ENCODE assay signal across 29 mouse cellular contexts in genomic region chr12:6263962-6264361, GRCm38 (mm10).
DNase-seq lines count a peak whose midpoint lies in the region; ATAC-seq lines count a peak whose summit lies in the region.
"Had no signal": no experiment of that assay in that cellular context is flagged by ENCODE, and none has a peak within 500 bp of the region (broad histone marks: within the 10 kb centered on the region; RNA-seq: fewer than 3 reads in every experiment).

No protein-coding gene starts in this region.

- H3K9me3 ChIP-seq in liver, embryonic 11.5 days (ENCODE audit: control insufficient read depth, low read length) = no peaks in the 10 kb centered on the region
- H3K9me3 ChIP-seq: embryonic facial prominence, embryonic 10.5 days; embryonic facial prominence, embryonic 13.5 days; forebrain, embryonic 12.5 days; forebrain, embryonic 15.5 days; heart, embryonic 10.5 days; heart, embryonic 13.5 days had no signal

- 84% methylated on average over 2 of the region's 2 CpGs for WGBS in liver, embryonic 11.5 days

- no peaks in the 10 kb centered on the region for H3K36me3 ChIP-seq in liver, embryonic 11.5 days (ENCODE audit: control insufficient read depth, insufficient read depth, low read length)
- H3K36me3 ChIP-seq: embryonic facial prominence, embryonic 10.5 days; embryonic facial prominence, embryonic 13.5 days; forebrain, embryonic 12.5 days; forebrain, embryonic 15.5 days; heart, embryonic 10.5 days; heart, embryonic 13.5 days had no signal

- no peak overlapping the region for H3K4me2 ChIP-seq in liver, embryonic 11.5 days
- H3K4me2 ChIP-seq: embryonic facial prominence, embryonic 13.5 days; forebrain, embryonic 12.5 days; forebrain, embryonic 15.5 days; heart, embryonic 13.5 days; hindbrain, embryonic 14.5 days had no signal

- no peak overlapping the region for H3K27ac ChIP-seq in liver, embryonic 11.5 days (ENCODE audit: low read depth, low read length)
- H3K27ac ChIP-seq: embryonic facial prominence, embryonic 10.5 days; embryonic facial prominence, embryonic 13.5 days; forebrain, embryonic 12.5 days; forebrain, embryonic 15.5 days; heart, adult 2 months; heart, embryonic 10.5 days; heart, embryonic 13.5 days; hindbrain, embryonic 14.5 days had no signal

- peak; percentile 3 to 39 for DNase-seq in layer of hippocampus, adult 18-20 months (ENCODE audit: low spot score in 2 of 2)
- DNase-seq in layer of hippocampus, adult 11-12 months (ENCODE audit: low spot score) = no peak
- DNase-seq in left cerebral cortex, adult 11 months (ENCODE audit: low spot score) = peak; percentile 6
- DNase-seq in left cerebral cortex, adult 8-10 months (ENCODE audit: low spot score in 2 of 2) = no peak
- DNase-seq in right cerebral cortex, adult 2 months (ENCODE audit: low spot score in 2 of 2) = peak; percentile 4 to 8
- DNase-seq in right cerebral cortex, postnatal 4 days = no peak
- DNase-seq in telencephalon, adult 2 months (ENCODE audit: low read depth, low spot score) = peak; percentile 39
- DNase-seq in liver, embryonic 11.5 days (ENCODE audit: low spot score) = no peak
- DNase-seq: adrenal gland, adult 2 months; adrenal gland, postnatal 14 days; cerebellum, adult 11-12 months; cerebellum, adult 8-10 months; cerebellum, postnatal 10 days; cerebellum, postnatal 36 days; embryo, embryonic 11 days; gastrocnemius, postnatal 10 days; gastrocnemius, postnatal 36 days; heart, adult 2 months; heart, postnatal 14 days; heart, postnatal 4 days had no signal

- ATAC-seq in liver, embryonic 11.5 days (replicated peaks; ENCODE audit: low FRiP score) = no peak
- ATAC-seq: CD4-positive, CD25-positive, alpha-beta regulatory T cell, adult 4 months; forebrain, embryonic 15.5 days had no signal

- H3K9ac ChIP-seq in liver, embryonic 11.5 days (ENCODE audit: low read depth, low read length) = no peak overlapping the region
- H3K9ac ChIP-seq: embryonic facial prominence, embryonic 13.5 days; forebrain, embryonic 12.5 days; forebrain, embryonic 15.5 days; heart, embryonic 13.5 days; hindbrain, embryonic 14.5 days had no signal

- H3K4me1 ChIP-seq in liver, embryonic 11.5 days (replicated peaks; ENCODE audit: control insufficient read depth, insufficient read depth, low read length) = no peaks in the 10 kb centered on the region
- H3K4me1 ChIP-seq: embryonic facial prominence, embryonic 10.5 days; embryonic facial prominence, embryonic 13.5 days; forebrain, embryonic 12.5 days; forebrain, embryonic 15.5 days; heart, embryonic 10.5 days; heart, embryonic 13.5 days had no signal

- no peak overlapping the region for H3K4me3 ChIP-seq in liver, embryonic 11.5 days (ENCODE audit: low read depth, low read length)
- H3K4me3 ChIP-seq: embryonic facial prominence, embryonic 10.5 days; embryonic facial prominence, embryonic 13.5 days; erythroblast, embryonic 14.5 days; forebrain, embryonic 12.5 days; forebrain, embryonic 15.5 days; heart, adult 2 months; heart, embryonic 10.5 days; heart, embryonic 13.5 days had no signal

- H3K27me3 ChIP-seq in liver, embryonic 11.5 days (replicated peaks; ENCODE audit: control insufficient read depth, insufficient read depth, low read length) = no peaks in the 10 kb centered on the region
- H3K27me3 ChIP-seq: embryonic facial prominence, embryonic 13.5 days; forebrain, embryonic 12.5 days; forebrain, embryonic 15.5 days; heart, embryonic 13.5 days had no signal

Comparison
In these comparisons a context has a peak if more than half of its experiments do, and no peak if none do; other contexts are left out.
1. DNase-seq: peak in layer of hippocampus, adult 18-20 months (2 of 2), left cerebral cortex, adult 11 months (single experiment), right cerebral cortex, adult 2 months (2 of 2) and telencephalon, adult 2 months (single experiment); none in layer of hippocampus, adult 11-12 months (single experiment), left cerebral cortex, adult 8-10 months (0 of 2), right cerebral cortex, postnatal 4 days (single experiment) and liver, embryonic 11.5 days (single experiment).